Mouse (Mus musculus): ENCODE data around the gene Rgs13. TPM values are rescaled to one million over a fixed set of nuclear protein-coding genes. Genes with fewer than 3 reads are reported as not detected.
"Not testable (repeated sequence)": the region's sequence is repeated elsewhere in the genome, so short reads cannot be mapped to it uniquely, and the experiment has no call there.

Rgs13 gene
- polyA plus RNA-seq, 1 experiment from 2014 or later: 0.40 TPM

DNA sequence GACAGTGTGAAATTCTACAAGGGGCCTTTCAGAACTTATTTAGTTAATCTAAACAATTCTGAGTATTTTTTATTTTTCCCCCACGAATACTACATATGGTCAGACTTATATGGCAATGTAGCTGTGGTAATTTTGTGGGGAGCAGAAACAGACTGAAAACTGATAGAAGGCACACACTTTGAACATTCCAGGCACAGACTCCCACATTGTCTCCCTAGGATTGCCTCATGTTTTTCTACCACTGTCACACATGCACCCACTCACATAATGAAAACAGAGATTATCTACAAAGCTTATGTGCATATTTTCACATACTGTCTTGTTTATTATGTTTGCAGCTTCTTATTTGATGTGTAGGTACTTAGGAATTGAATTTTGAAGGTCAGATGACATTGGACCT is 9.4 kb downstream of the Rgs13 start:
- 88% methylated on average over 1 of the region's 1 CpGs for WGBS
- Histone ChIP-seq H3K36me3 (ENCODE audit: control insufficient read depth, insufficient read depth, low read length) (no peaks in the 10 kb centered on the region), H3K9ac (replicated peaks; ENCODE audit: low read depth, low read length) (no peak overlapping the region)

DNA sequence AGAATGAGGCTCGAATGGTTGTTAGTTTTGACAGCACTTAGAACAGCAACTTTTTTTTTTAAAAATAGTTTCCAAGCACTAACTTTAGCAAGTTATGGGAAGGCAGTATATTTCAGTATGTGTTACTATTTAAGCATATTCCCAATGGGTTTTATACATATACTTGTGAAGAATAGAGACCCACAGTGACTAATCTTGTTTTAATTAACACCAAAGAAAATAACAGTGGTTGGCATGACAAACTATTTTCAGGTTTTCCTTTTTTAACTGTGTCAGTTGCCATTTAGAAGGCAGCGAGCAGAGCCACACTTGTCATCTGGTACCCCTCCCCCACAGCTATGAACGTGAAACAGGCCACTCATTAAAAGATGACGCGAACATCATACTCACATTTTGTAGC is 10.3 kb downstream of the Rgs13 start:
- H3K9ac ChIP-seq (replicated peaks; ENCODE audit: low read depth, low read length): no peak overlapping the region
- no peak overlapping the region for H3K4me3 ChIP-seq (ENCODE audit: low read depth, low read length)
- 91% methylated on average over 5 of the region's 5 CpGs for WGBS
- no peak overlapping the region for H3K4me2 ChIP-seq (ENCODE audit: low read depth, low read length)
- H3K9me3 ChIP-seq (ENCODE audit: control insufficient read depth, low read length): no peaks in the 10 kb centered on the region
- H3K4me1 ChIP-seq (ENCODE audit: control insufficient read depth, insufficient read depth, low read length): no peaks in the 10 kb centered on the region
- H3K27me3 ChIP-seq (ENCODE audit: control insufficient read depth, insufficient read depth, low read length): no peaks in the 10 kb centered on the region
- H3K36me3 ChIP-seq (ENCODE audit: control insufficient read depth, insufficient read depth, low read length): no peaks in the 10 kb centered on the region
- no peak for ATAC-seq (ENCODE audit: low read depth)
- no peak overlapping the region for H3K27ac ChIP-seq (ENCODE audit: low read depth, low read length)

More for the DNA sequence above, 9.4 kb downstream of the Rgs13 start:
- Histone ChIP-seq H3K4me2 (ENCODE audit: low read depth, low read length) (no peak overlapping the region), H3K9me3 (ENCODE audit: control insufficient read depth, low read length) (no peaks in the 10 kb centered on the region), H3K27ac (ENCODE audit: low read depth, low read length) (no peak overlapping the region), H3K4me3 (ENCODE audit: low read depth, low read length) (no peak overlapping the region), H3K27me3 (ENCODE audit: control insufficient read depth, insufficient read depth, low read length) (no peaks in the 10 kb centered on the region), H3K4me1 (ENCODE audit: control insufficient read depth, insufficient read depth, low read length) (no peaks in the 10 kb centered on the region)
- no peak for ATAC-seq (ENCODE audit: low read depth)

DNA sequence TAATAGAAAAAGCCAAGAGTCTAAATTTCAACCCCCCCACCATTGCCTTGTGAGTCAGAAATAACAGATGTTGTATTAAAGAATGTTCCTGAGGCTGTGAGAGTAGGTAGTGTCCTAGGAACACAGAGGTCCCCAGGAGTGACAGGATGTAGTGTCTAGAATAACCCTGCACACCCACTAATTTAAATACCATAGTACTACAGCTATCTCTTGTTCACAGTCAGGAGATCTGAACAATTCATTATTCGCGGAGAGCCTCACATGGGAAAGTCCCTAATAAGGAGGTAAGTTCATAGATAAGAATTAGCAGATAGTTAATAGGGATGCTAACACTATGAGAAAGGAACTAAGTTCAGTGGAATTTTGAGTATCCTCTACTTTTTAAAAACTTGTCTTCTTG is 10.9 kb downstream of the Rgs13 start:
- H3K4me2 ChIP-seq (ENCODE audit: low read depth, low read length): no peak overlapping the region
- no peaks in the 10 kb centered on the region for H3K9me3 ChIP-seq (ENCODE audit: control insufficient read depth, low read length)
- no peaks in the 10 kb centered on the region for H3K4me1 ChIP-seq (ENCODE audit: control insufficient read depth, insufficient read depth, low read length)
- 93% methylated on average over 2 of the region's 2 CpGs for WGBS
- H3K36me3 ChIP-seq (ENCODE audit: control insufficient read depth, insufficient read depth, low read length): no peaks in the 10 kb centered on the region
- H3K9ac ChIP-seq (replicated peaks; ENCODE audit: low read depth, low read length): no peak overlapping the region
- no peaks in the 10 kb centered on the region for H3K27me3 ChIP-seq (ENCODE audit: control insufficient read depth, insufficient read depth, low read length)
- no peak overlapping the region for H3K27ac ChIP-seq (ENCODE audit: low read depth, low read length)
- no peak overlapping the region for H3K4me3 ChIP-seq (ENCODE audit: low read depth, low read length)
- ATAC-seq (ENCODE audit: low read depth): no peak

DNA sequence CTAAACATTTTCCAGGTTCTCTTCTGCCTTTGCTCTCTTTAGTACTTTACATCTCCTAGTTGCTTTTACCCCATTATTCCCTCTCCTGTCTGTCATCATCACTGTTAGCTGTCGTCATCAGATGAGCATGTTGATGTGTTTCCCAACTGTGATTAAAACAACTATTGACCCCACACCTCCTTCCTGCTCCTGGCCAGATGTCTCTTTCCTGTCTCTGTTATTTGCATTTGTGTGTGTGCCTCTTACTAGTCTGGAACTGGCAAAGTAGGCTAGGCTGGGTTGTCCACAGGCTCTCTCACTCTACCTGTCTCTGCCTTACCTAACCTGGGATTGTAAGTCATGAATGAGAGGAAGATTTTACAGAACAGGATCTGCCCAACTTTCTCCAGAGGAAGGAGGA is 24.6 kb downstream of the Rgs13 start:
- no peak for ATAC-seq (ENCODE audit: low read depth)
- H3K36me3 ChIP-seq (ENCODE audit: control insufficient read depth, insufficient read depth, low read length): no peaks in the 10 kb centered on the region
- no peak overlapping the region for H3K27ac ChIP-seq (ENCODE audit: low read depth, low read length)
- H3K9ac ChIP-seq (replicated peaks; ENCODE audit: low read depth, low read length): no peak overlapping the region
- no peaks in the 10 kb centered on the region; the same call in 1 of the 2 replicates for H3K4me1 ChIP-seq (ENCODE audit: control insufficient read depth, insufficient read depth, low read length)
- 54% methylated on average over 1 of the region's 1 CpGs for WGBS
- H3K27me3 ChIP-seq (ENCODE audit: control insufficient read depth, insufficient read depth, low read length): no peaks in the 10 kb centered on the region
- no peak overlapping the region for H3K4me3 ChIP-seq (ENCODE audit: low read depth, low read length)
- no peaks in the 10 kb centered on the region for H3K9me3 ChIP-seq (ENCODE audit: control insufficient read depth, low read length)
- no peak overlapping the region for H3K4me2 ChIP-seq (ENCODE audit: low read depth, low read length)

DNA sequence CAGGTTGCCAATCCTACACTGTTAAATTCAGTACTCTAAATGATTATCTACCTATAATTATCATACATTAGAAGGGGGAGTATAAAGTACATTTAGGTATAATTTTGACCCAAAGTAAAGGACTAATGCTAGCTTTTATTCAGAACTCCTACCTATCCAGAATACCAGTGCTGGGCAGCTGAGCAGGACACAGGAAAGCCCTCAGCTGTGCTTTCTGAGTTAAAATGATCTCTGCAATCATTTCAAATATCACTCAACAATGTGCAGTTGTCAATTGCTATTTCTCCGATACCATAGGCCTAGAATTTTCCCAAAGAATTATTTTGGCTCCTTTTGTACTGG is 25.0 kb downstream of the Rgs13 start:
- Histone ChIP-seq H3K9me3 (ENCODE audit: control insufficient read depth, low read length) (no peaks in the 10 kb centered on the region), H3K4me1 (ENCODE audit: control insufficient read depth, insufficient read depth, low read length) (no peaks in the 10 kb centered on the region; the same call in 1 of the 2 replicates), H3K4me2 (ENCODE audit: low read depth, low read length) (no peak overlapping the region), H3K36me3 (ENCODE audit: control insufficient read depth, insufficient read depth, low read length) (no peaks in the 10 kb centered on the region), H3K9ac (replicated peaks; ENCODE audit: low read depth, low read length) (no peak overlapping the region), H3K27me3 (ENCODE audit: control insufficient read depth, insufficient read depth, low read length) (no peaks in the 10 kb centered on the region), H3K27ac (ENCODE audit: low read depth, low read length) (no peak overlapping the region), H3K4me3 (ENCODE audit: low read depth, low read length) (no peak overlapping the region)
- 71% methylated on average over 1 of the region's 1 CpGs for WGBS
- peak; percentile 46; the same call in 1 of the 2 replicates for ATAC-seq (ENCODE audit: low read depth)

DNA sequence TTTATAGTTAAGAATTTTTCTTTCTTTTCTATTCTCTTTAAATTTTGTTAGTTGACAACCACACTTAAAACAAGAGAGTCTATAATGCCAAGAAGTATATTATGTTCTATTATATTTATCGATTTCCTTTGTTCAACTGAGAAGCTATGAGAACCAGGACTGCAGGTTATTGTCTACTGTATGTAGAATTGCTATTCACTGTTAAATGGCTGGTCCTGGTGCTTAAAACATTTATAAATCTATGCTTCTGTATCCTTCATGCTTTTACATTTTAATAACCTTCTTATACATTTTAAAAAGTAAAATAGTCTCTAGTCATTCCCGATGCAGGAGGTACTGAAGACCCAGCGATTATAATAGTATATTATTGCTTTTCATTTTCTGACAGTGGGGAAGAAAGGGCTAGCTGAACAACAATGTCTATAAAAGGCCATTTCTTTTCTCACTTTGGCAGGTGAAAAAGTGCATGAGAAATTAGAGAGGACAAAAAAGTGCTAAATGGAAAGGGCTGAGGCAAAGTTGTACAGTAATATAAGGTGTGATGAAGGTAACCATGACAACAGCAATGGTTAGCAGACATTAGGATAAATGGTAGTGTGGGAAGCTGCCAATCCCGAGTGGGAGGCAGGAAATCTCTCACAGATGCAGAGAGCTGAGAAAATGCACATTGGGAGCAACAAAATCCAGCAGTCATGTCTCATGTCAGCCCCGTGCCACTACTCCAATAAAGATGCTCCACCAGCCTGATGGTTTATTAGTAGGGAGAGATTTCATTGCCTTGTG is 25.6 kb downstream of the Rgs13 start:
- H3K36me3 ChIP-seq (ENCODE audit: control insufficient read depth, insufficient read depth, low read length): no peaks in the 10 kb centered on the region
- H3K9me3 ChIP-seq (ENCODE audit: control insufficient read depth, low read length): no peaks in the 10 kb centered on the region
- H3K27ac ChIP-seq (ENCODE audit: low read depth, low read length): no peak overlapping the region
- WGBS: 58% methylated on average over 5 of the region's 5 CpGs
- H3K27me3 ChIP-seq (ENCODE audit: control insufficient read depth, insufficient read depth, low read length): no peaks in the 10 kb centered on the region
- no peak overlapping the region for H3K4me2 ChIP-seq (ENCODE audit: low read depth, low read length)
- no peak overlapping the region for H3K4me3 ChIP-seq (ENCODE audit: low read depth, low read length)
- ATAC-seq (ENCODE audit: low read depth): peak; percentile 92
- no peaks in the 10 kb centered on the region; the same call in 1 of the 2 replicates for H3K4me1 ChIP-seq (ENCODE audit: control insufficient read depth, insufficient read depth, low read length)
- H3K9ac ChIP-seq (replicated peaks; ENCODE audit: low read depth, low read length): no peak overlapping the region

DNA sequence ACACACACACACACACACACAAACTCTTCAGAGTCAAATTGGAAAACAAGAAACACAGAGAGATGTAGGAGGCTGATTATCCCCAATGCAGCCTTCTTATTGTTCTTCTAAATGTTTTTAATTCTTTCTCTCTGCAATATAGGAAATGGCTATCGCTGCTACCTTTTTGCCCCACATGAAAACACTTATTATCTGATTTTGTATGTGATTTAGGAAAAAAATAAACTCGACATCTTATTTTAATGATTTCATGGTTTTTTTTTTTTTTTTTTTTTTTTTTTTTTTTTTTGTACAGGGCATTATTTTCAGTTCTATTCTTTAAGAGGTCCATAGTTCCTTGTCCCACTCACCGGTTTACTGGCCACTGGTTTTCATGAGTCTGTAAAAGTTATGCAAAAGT is 27.2 kb downstream of the Rgs13 start:
- Histone ChIP-seq H3K4me1 (ENCODE audit: control insufficient read depth, insufficient read depth, low read length) (no peaks in the 10 kb centered on the region; the same call in 1 of the 2 replicates), H3K9ac (replicated peaks; ENCODE audit: low read depth, low read length) (no peak overlapping the region), H3K27ac (ENCODE audit: low read depth, low read length) (no peak overlapping the region), H3K9me3 (ENCODE audit: control insufficient read depth, low read length) (no peaks in the 10 kb centered on the region), H3K4me3 (ENCODE audit: low read depth, low read length) (no peak overlapping the region), H3K27me3 (ENCODE audit: control insufficient read depth, insufficient read depth, low read length) (no peaks in the 10 kb centered on the region), H3K4me2 (ENCODE audit: low read depth, low read length) (no peak overlapping the region), H3K36me3 (ENCODE audit: control insufficient read depth, insufficient read depth, low read length) (no peaks in the 10 kb centered on the region)
- WGBS: 89% methylated on average over 3 of the region's 3 CpGs
- ATAC-seq (ENCODE audit: low read depth): no peak

DNA sequence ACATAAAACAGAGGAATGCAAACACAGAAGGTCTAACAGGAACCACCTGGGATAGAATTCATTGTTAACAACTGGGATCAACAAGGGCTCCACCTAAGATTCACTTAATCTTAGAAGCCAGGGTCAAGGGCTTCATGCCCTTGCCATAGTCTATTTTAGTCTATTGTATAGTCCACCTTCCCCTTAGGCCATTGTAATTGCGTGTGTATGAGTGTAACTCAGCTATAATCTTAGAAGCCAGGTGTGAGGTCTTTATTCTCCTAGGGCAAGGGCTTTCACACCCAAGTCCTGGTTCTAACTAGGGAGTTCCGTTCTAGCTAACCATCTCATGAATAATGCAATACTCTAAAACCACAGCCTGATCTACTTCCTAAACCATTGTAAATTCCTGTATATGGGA is 35.8 kb downstream of the Rgs13 start:
- H3K36me3 ChIP-seq (ENCODE audit: control insufficient read depth, insufficient read depth, low read length); H3K4me3 ChIP-seq (ENCODE audit: low read depth, low read length); H3K9ac ChIP-seq (replicated peaks; ENCODE audit: low read depth, low read length); H3K4me2 ChIP-seq (ENCODE audit: low read depth, low read length); H3K9me3 ChIP-seq (ENCODE audit: control insufficient read depth, low read length); H3K27ac ChIP-seq (ENCODE audit: low read depth, low read length); H3K27me3 ChIP-seq (ENCODE audit: control insufficient read depth, insufficient read depth, low read length); H3K4me1 ChIP-seq (ENCODE audit: control insufficient read depth, insufficient read depth, low read length); ATAC-seq (ENCODE audit: low read depth): not testable (repeated sequence)
- 98% methylated on average over 2 of the region's 2 CpGs for WGBS

DNA sequence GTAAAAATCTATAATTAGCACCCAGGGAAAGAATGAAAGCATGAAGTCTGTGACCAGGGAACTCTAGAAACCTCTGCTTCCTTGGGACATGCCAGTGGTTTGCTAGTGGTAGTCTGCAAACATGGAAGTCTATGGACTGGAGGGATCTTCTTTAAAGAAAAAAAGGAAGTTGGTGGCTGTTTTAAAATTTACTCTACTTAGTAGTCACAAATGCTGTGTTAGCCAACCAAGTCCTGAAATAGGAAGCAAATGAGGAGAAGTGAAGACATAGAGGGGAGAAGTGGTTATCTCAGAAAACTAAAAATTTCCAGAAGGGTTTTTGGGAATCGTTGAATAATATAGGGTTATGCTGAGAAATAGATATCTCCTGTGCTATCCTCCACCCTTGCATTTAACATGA is 37.3 kb downstream of the Rgs13 start:
- no peak overlapping the region for H3K4me2 ChIP-seq (ENCODE audit: low read depth, low read length)
- no peak overlapping the region for H3K27ac ChIP-seq (ENCODE audit: low read depth, low read length)
- H3K9me3 ChIP-seq (ENCODE audit: control insufficient read depth, low read length): no peaks in the 10 kb centered on the region
- WGBS: 100% methylated on average over 1 of the region's 1 CpGs
- no peaks in the 10 kb centered on the region for H3K27me3 ChIP-seq (ENCODE audit: control insufficient read depth, insufficient read depth, low read length)
- H3K4me1 ChIP-seq (ENCODE audit: control insufficient read depth, insufficient read depth, low read length): no peaks in the 10 kb centered on the region
- ATAC-seq (ENCODE audit: low read depth): no peak
- H3K36me3 ChIP-seq (ENCODE audit: control insufficient read depth, insufficient read depth, low read length): no peaks in the 10 kb centered on the region
- H3K9ac ChIP-seq (replicated peaks; ENCODE audit: low read depth, low read length): no peak overlapping the region
- no peak overlapping the region for H3K4me3 ChIP-seq (ENCODE audit: low read depth, low read length)

All from neural tube, embryonic 14.5 days (tissue).